Mouse (Mus musculus) cerebellum, postnatal 25 days (tissue): ENCODE data around the gene Gm15085.
"Not testable (repeated sequence)": the region's sequence is repeated elsewhere in the genome, so short reads cannot be mapped to it uniquely, and the experiment has no call there.

ENCODE experiments used
- DNase-seq, 2 experiments: peaks; one replicate each; pipeline ENCODE4 v3.0.0; 2021; ENCODE audit warnings: mixed read lengths in 2 of 2

Gene Gm15085

DNA sequence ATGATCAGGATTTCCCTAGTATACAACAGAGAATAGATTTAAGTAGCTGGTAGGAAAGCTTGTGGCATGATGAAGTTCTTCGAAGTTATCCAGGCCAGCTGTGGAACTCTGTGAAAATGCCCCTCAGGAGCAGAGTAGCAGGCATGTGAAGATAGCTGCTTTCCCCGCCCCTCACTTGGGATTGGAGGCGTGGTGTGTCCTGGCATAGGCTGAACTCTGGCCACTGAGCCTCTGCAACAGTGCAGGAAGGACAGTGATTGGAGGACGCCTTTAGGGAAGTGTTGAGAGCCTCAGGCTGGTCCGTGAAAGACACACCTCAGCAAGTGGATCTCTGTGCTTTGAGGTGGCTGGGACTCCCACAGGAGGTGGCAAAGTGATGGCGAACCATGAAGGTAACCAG lies at the start of gene Gm15085:
TSS of gene Gm15085 (plus strand) at position 301 of the 400 bp plus-strand sequence.
- DNase-seq: not testable (repeated sequence)
